Mouse (Mus musculus): ENCODE results near the gene D6Wsu163e. TPM values are rescaled to one million over a fixed set of nuclear protein-coding genes. Genes with fewer than 3 reads are reported as not detected.

Gene D6Wsu163e
- polyA plus RNA-seq (2012; rRNA removed) = 5.9 and 8.7 TPM in 2 replicates

GRCm38 (mm10) chr6:126939487-126940171 lies at the start of gene D6Wsu163e, which contains the start of gene Rad51ap1:
D6Wsu163e (plus strand) TSS chr6:126939962.
Rad51ap1 (minus strand) TSS chr6:126939587.
- TF ChIP-seq POLR2A (IDR thresholded peaks at IDR 0.05; ENCODE audit: low read depth, low read length) (no peak), CTCF (conservative IDR thresholded peaks at IDR 0.05; ENCODE audit: insufficient read depth, insufficient read length, low read depth, low read length) (no peak)
- Histone ChIP-seq H3K27me3 (replicated peaks; ENCODE audit: control insufficient read depth, insufficient read depth, low read length) (no peaks in the 10 kb centered on the region), H3K27ac (ENCODE audit: insufficient read depth, low read depth, low read length) (peak within 1 kb of the TSS; percentile 44; the same call in 1 of the 2 replicates), H3K4me1 (ENCODE audit: control insufficient read depth, insufficient read depth, low read length) (peaks cover 6% of the 10 kb centered on the region; the same call in 1 of the 2 replicates), H3K4me3 (ENCODE audit: insufficient read depth, low read depth, low read length) (peak within 1 kb of the TSS; percentile 88), H3K36me3 (ENCODE audit: control insufficient read depth, insufficient read depth, low read length) (peaks cover under 1% of the 10 kb centered on the region; the same call in 1 of the 2 replicates)
- under 1% methylated on average over 33 of the region's 33 CpGs for WGBS
- DNase-seq = peak; percentile 97

- no peak for DNase-seq
- Histone ChIP-seq H3K27ac (ENCODE audit: insufficient read depth, low read depth, low read length) (no peak overlapping the region), H3K36me3 (ENCODE audit: control insufficient read depth, insufficient read depth, low read length) (no peaks in the 10 kb centered on the region), H3K4me1 (ENCODE audit: control insufficient read depth, insufficient read depth, low read length) (no peaks in the 10 kb centered on the region), H3K27me3 (replicated peaks; ENCODE audit: control insufficient read depth, insufficient read depth, low read length) (no peaks in the 10 kb centered on the region), H3K4me3 (ENCODE audit: insufficient read depth, low read depth, low read length) (no peak overlapping the region)
- no peak for TF ChIP-seq CTCF (conservative IDR thresholded peaks at IDR 0.05; ENCODE audit: insufficient read depth, insufficient read length, low read depth, low read length)
- TF ChIP-seq POLR2A (IDR thresholded peaks at IDR 0.05; ENCODE audit: low read depth, low read length) = no peak
- WGBS = 80% methylated on average over 4 of the region's 5 CpGs
Observed at GRCm38 (mm10) chr6:126907378-126907777, 32.4 kb upstream of the D6Wsu163e start.

GRCm38 (mm10) chr6:126907876-126908275 lies 31.9 kb upstream of the D6Wsu163e start:
- no peak for TF ChIP-seq POLR2A (IDR thresholded peaks at IDR 0.05; ENCODE audit: low read depth, low read length)
- TF ChIP-seq CTCF (conservative IDR thresholded peaks at IDR 0.05; ENCODE audit: insufficient read depth, insufficient read length, low read depth, low read length) = no peak
- Histone ChIP-seq H3K4me3 (ENCODE audit: insufficient read depth, low read depth, low read length) (no peak overlapping the region), H3K27ac (ENCODE audit: insufficient read depth, low read depth, low read length) (no peak overlapping the region), H3K27me3 (replicated peaks; ENCODE audit: control insufficient read depth, insufficient read depth, low read length) (no peaks in the 10 kb centered on the region), H3K4me1 (ENCODE audit: control insufficient read depth, insufficient read depth, low read length) (no peaks in the 10 kb centered on the region), H3K36me3 (ENCODE audit: control insufficient read depth, insufficient read depth, low read length) (no peaks in the 10 kb centered on the region)
- no peak for DNase-seq
- WGBS = 59% methylated on average over 3 of the region's 3 CpGs

- H3K27ac ChIP-seq (ENCODE audit: insufficient read depth, low read depth, low read length) = no peak overlapping the region
- TF ChIP-seq POLR2A (IDR thresholded peaks at IDR 0.05; ENCODE audit: low read depth, low read length) (no peak), CTCF (conservative IDR thresholded peaks at IDR 0.05; ENCODE audit: insufficient read depth, insufficient read length, low read depth, low read length) (no peak)
- DNase-seq = no peak
- 70% methylated on average over 4 of the region's 4 CpGs for WGBS
- H3K36me3 ChIP-seq (ENCODE audit: control insufficient read depth, insufficient read depth, low read length) = no peaks in the 10 kb centered on the region
- H3K27me3 ChIP-seq (replicated peaks; ENCODE audit: control insufficient read depth, insufficient read depth, low read length) = no peaks in the 10 kb centered on the region
- no peaks in the 10 kb centered on the region for H3K4me1 ChIP-seq (ENCODE audit: control insufficient read depth, insufficient read depth, low read length)
- H3K4me3 ChIP-seq (ENCODE audit: insufficient read depth, low read depth, low read length) = no peak overlapping the region
Observed at GRCm38 (mm10) chr6:126910727-126911126, 29.0 kb upstream of the D6Wsu163e start.

- no peak overlapping the region for H3K27ac ChIP-seq (ENCODE audit: insufficient read depth, low read depth, low read length)
- H3K36me3 ChIP-seq (ENCODE audit: control insufficient read depth, insufficient read depth, low read length) = no peaks in the 10 kb centered on the region
- 80% methylated on average over 5 of the region's 5 CpGs for WGBS
- TF ChIP-seq CTCF (conservative IDR thresholded peaks at IDR 0.05; ENCODE audit: insufficient read depth, insufficient read length, low read depth, low read length) = no peak
- no peak for TF ChIP-seq POLR2A (IDR thresholded peaks at IDR 0.05; ENCODE audit: low read depth, low read length)
- no peaks in the 10 kb centered on the region for H3K4me1 ChIP-seq (ENCODE audit: control insufficient read depth, insufficient read depth, low read length)
- no peak overlapping the region for H3K4me3 ChIP-seq (ENCODE audit: insufficient read depth, low read depth, low read length)
- DNase-seq = no peak
- H3K27me3 ChIP-seq (replicated peaks; ENCODE audit: control insufficient read depth, insufficient read depth, low read length) = no peaks in the 10 kb centered on the region
Observed at GRCm38 (mm10) chr6:126914928-126915327, 24.8 kb upstream of the D6Wsu163e start.

- Histone ChIP-seq H3K27ac (ENCODE audit: insufficient read depth, low read depth, low read length) (no peak within 1 kb of the TSS), H3K36me3 (ENCODE audit: control insufficient read depth, insufficient read depth, low read length) (no peaks in the 10 kb centered on the region), H3K27me3 (replicated peaks; ENCODE audit: control insufficient read depth, insufficient read depth, low read length) (no peaks in the 10 kb centered on the region), H3K4me3 (ENCODE audit: insufficient read depth, low read depth, low read length) (peak within 1 kb of the TSS; percentile 22; the same call in 1 of the 2 replicates), H3K4me1 (ENCODE audit: control insufficient read depth, insufficient read depth, low read length) (no peaks in the 10 kb centered on the region)
- DNase-seq = peak; percentile 21
- WGBS = 22% methylated on average over 21 of the region's 21 CpGs
- no peak for TF ChIP-seq CTCF (conservative IDR thresholded peaks at IDR 0.05; ENCODE audit: insufficient read depth, insufficient read length, low read depth, low read length)
Observed at GRCm38 (mm10) chr6:126921111-126921881, 18.5 kb upstream of the D6Wsu163e start, which contains the start of gene Dyrk4. Dyrk4 (minus strand) TSS chr6:126921839.

GRCm38 (mm10) chr6:126932896-126933295 lies 6.9 kb upstream of the D6Wsu163e start:
- no peaks in the 10 kb centered on the region for H3K36me3 ChIP-seq (ENCODE audit: control insufficient read depth, insufficient read depth, low read length)
- H3K4me3 ChIP-seq (ENCODE audit: insufficient read depth, low read depth, low read length) = no peak overlapping the region
- no peak for TF ChIP-seq POLR2A (IDR thresholded peaks at IDR 0.05; ENCODE audit: low read depth, low read length)
- no peak for TF ChIP-seq CTCF (conservative IDR thresholded peaks at IDR 0.05; ENCODE audit: insufficient read depth, insufficient read length, low read depth, low read length)
- H3K27ac ChIP-seq (ENCODE audit: insufficient read depth, low read depth, low read length) = peak overlapping the region; percentile 80
- WGBS = 80% methylated on average over 2 of the region's 2 CpGs
- H3K27me3 ChIP-seq (replicated peaks; ENCODE audit: control insufficient read depth, insufficient read depth, low read length) = no peaks in the 10 kb centered on the region
- peak; percentile 22 for DNase-seq
- H3K4me1 ChIP-seq (ENCODE audit: control insufficient read depth, insufficient read depth, low read length) = no peaks in the 10 kb centered on the region

Data from kidney, adult 2 months (tissue).